Mouse (Mus musculus): ENCODE measurements around the gene Astn2.

- TF ChIP-seq EP300 (IDR thresholded peaks at IDR 0.05; ENCODE audit: insufficient read depth, low read depth, low read length), result no peak
- no peak for TF ChIP-seq POLR2A (IDR thresholded peaks at IDR 0.05; ENCODE audit: insufficient read depth, low read depth, low read length)
- TF ChIP-seq CTCF (IDR thresholded peaks at IDR 0.05), result no peak
Measured at GRCm38 (mm10) chr4:65663176-65663575, 741.2 kb downstream of the Astn2 start.

Data from heart, adult 2 months (tissue).